Mouse (Mus musculus): ENCODE results near the gene Adamts12.

DNA sequence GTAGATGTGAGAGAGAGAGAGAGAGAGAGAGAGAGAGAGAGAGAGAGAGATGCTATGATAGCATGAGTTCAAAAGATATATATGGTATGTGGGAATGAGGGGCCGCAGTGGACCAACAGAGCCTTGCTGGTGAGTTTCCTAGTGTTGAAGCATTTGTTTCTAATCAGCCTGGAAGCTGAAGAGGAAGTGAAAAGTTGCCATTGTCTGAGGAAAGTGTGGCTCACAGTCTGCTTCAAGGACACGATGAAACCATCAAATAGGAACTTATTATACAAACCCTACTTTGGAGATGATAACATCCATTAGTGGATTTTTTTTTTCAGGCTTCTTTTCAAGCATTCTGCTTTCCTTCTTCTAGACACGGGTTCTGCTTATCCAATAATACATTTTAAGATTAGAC is 52.3 kb downstream of the Adamts12 start:
- no peak for TF ChIP-seq EP300 (IDR thresholded peaks at IDR 0.05)
- TF ChIP-seq CTCF (IDR thresholded peaks at IDR 0.05) = no peak

All from lung, postnatal 0 days (tissue).